Mouse (Mus musculus): Measurements from ENCODE around the gene Tmem30a. TPM values are rescaled to one million over a fixed set of nuclear protein-coding genes. Genes with fewer than 3 reads are reported as not detected.
A peak's percentile ranks its signal among the peaks of the same experiment; 100 is the strongest.

Gene Tmem30a
- total RNA-seq (2014; rRNA removed) (182 TPM in 2 replicates), polyA plus RNA-seq (2015; fragmentation: Nextera tagmentation; extraction: Ambion mirVana) (120 and 126 TPM in 2 replicates)

- no peaks in the 10 kb centered on the region for H3K9me3 ChIP-seq (ENCODE audit: low read length)
- no peaks in the 10 kb centered on the region for H3K27me3 ChIP-seq (ENCODE audit: insufficient read depth, low read length)
- H3K9ac ChIP-seq (replicated peaks; ENCODE audit: low read length, poor library complexity, severe bottlenecking), result peak within 1 kb of the TSS; percentile 86
- ATAC-seq (ENCODE audit: low FRiP score) (peak; percentile 99), DNase-seq (ENCODE audit: low spot score) (peak; percentile 99)
- WGBS, result under 1% methylated on average over 89 of the region's 91 CpGs
- H3K27ac ChIP-seq (ENCODE audit: low read depth, low read length), result peak within 1 kb of the TSS; percentile 79
- H3K4me3 ChIP-seq (ENCODE audit: low read depth, low read length), result peak within 1 kb of the TSS; percentile 76
- H3K36me3 ChIP-seq (ENCODE audit: insufficient read depth, low read length), result no peaks in the 10 kb centered on the region
- peak within 1 kb of the TSS; percentile 58 for H3K4me2 ChIP-seq (ENCODE audit: low read depth, low read length, poor library complexity, severe bottlenecking)
- H3K4me1 ChIP-seq (ENCODE audit: insufficient read depth, low read length), result peaks cover 5% of the 10 kb centered on the region; the same call in 1 of the 2 replicates
- TF ChIP-seq CTCF (IDR thresholded peaks at IDR 0.05), result no peak
Measured at GRCm38 (mm10) chr9:79792841-79793835, at the start of gene Tmem30a. Gene Tmem30a (minus strand): TSS chr9:79793507.

GRCm38 (mm10) chr9:79842615-79843014 lies 49.3 kb upstream of the Tmem30a start:
- no peaks in the 10 kb centered on the region for H3K27me3 ChIP-seq (ENCODE audit: insufficient read depth, low read length)
- no peak overlapping the region for H3K4me2 ChIP-seq (ENCODE audit: low read depth, low read length, poor library complexity, severe bottlenecking)
- H3K36me3 ChIP-seq (ENCODE audit: insufficient read depth, low read length), result no peaks in the 10 kb centered on the region
- H3K9ac ChIP-seq (replicated peaks; ENCODE audit: low read length, poor library complexity, severe bottlenecking), result no peak overlapping the region
- H3K4me3 ChIP-seq (ENCODE audit: low read depth, low read length), result no peak overlapping the region
- H3K4me1 ChIP-seq (ENCODE audit: insufficient read depth, low read length), result no peaks in the 10 kb centered on the region
- no peaks in the 10 kb centered on the region for H3K9me3 ChIP-seq (ENCODE audit: low read length)
- H3K27ac ChIP-seq (ENCODE audit: low read depth, low read length), result no peak overlapping the region
- WGBS, result 86% methylated on average over 6 of the region's 6 CpGs
- no peak for TF ChIP-seq CTCF (IDR thresholded peaks at IDR 0.05)
- ATAC-seq (ENCODE audit: low FRiP score) (no peak), DNase-seq (ENCODE audit: low spot score) (no peak)

GRCm38 (mm10) chr9:79842028-79842427 lies 48.7 kb upstream of the Tmem30a start:
- Histone ChIP-seq H3K4me1 (ENCODE audit: insufficient read depth, low read length) (no peaks in the 10 kb centered on the region), H3K9me3 (ENCODE audit: low read length) (no peaks in the 10 kb centered on the region), H3K4me2 (ENCODE audit: low read depth, low read length, poor library complexity, severe bottlenecking) (no peak overlapping the region), H3K9ac (replicated peaks; ENCODE audit: low read length, poor library complexity, severe bottlenecking) (no peak overlapping the region), H3K4me3 (ENCODE audit: low read depth, low read length) (no peak overlapping the region), H3K36me3 (ENCODE audit: insufficient read depth, low read length) (no peaks in the 10 kb centered on the region), H3K27ac (ENCODE audit: low read depth, low read length) (no peak overlapping the region), H3K27me3 (ENCODE audit: insufficient read depth, low read length) (no peaks in the 10 kb centered on the region)
- TF ChIP-seq CTCF (IDR thresholded peaks at IDR 0.05), result no peak
- no peak for DNase-seq (ENCODE audit: low spot score)
- no peak for ATAC-seq (ENCODE audit: low FRiP score)

- WGBS, result 64% methylated on average over 1 of the region's 1 CpGs
- Histone ChIP-seq H3K36me3 (ENCODE audit: insufficient read depth, low read length) (no peaks in the 10 kb centered on the region), H3K27ac (ENCODE audit: low read depth, low read length) (no peak overlapping the region), H3K4me3 (ENCODE audit: low read depth, low read length) (no peak overlapping the region), H3K4me2 (ENCODE audit: low read depth, low read length, poor library complexity, severe bottlenecking) (no peak overlapping the region), H3K27me3 (ENCODE audit: insufficient read depth, low read length) (no peaks in the 10 kb centered on the region), H3K9ac (replicated peaks; ENCODE audit: low read length, poor library complexity, severe bottlenecking) (no peak overlapping the region), H3K4me1 (ENCODE audit: insufficient read depth, low read length) (no peaks in the 10 kb centered on the region), H3K9me3 (ENCODE audit: low read length) (no peaks in the 10 kb centered on the region)
- DNase-seq (ENCODE audit: low spot score) (no peak), ATAC-seq (ENCODE audit: low FRiP score) (peak; percentile 23; the same call in 1 of the 2 replicates)
- TF ChIP-seq CTCF (IDR thresholded peaks at IDR 0.05), result no peak
Measured at GRCm38 (mm10) chr9:79831294-79831693, 38.0 kb upstream of the Tmem30a start.

GRCm38 (mm10) chr9:79830874-79831273 lies 37.6 kb upstream of the Tmem30a start:
- no peaks in the 10 kb centered on the region for H3K4me1 ChIP-seq (ENCODE audit: insufficient read depth, low read length)
- no peak for DNase-seq (ENCODE audit: low spot score)
- no peaks in the 10 kb centered on the region for H3K27me3 ChIP-seq (ENCODE audit: insufficient read depth, low read length)
- H3K9ac ChIP-seq (replicated peaks; ENCODE audit: low read length, poor library complexity, severe bottlenecking), result no peak overlapping the region
- no peak overlapping the region for H3K4me3 ChIP-seq (ENCODE audit: low read depth, low read length)
- 17% methylated on average over 4 of the region's 4 CpGs for WGBS
- no peak for TF ChIP-seq CTCF (IDR thresholded peaks at IDR 0.05)
- ATAC-seq (ENCODE audit: low FRiP score), result peak; percentile 80
- no peaks in the 10 kb centered on the region for H3K9me3 ChIP-seq (ENCODE audit: low read length)
- H3K36me3 ChIP-seq (ENCODE audit: insufficient read depth, low read length), result no peaks in the 10 kb centered on the region
- peak overlapping the region; percentile 39; the same call in 1 of the 2 replicates for H3K4me2 ChIP-seq (ENCODE audit: low read depth, low read length, poor library complexity, severe bottlenecking)
- H3K27ac ChIP-seq (ENCODE audit: low read depth, low read length), result no peak overlapping the region
